Mouse (Mus musculus): ENCODE measurements around the gene Rbms1. TPM values are rescaled to one million over a fixed set of nuclear protein-coding genes. Genes with fewer than 3 reads are reported as not detected.
A peak's percentile ranks its signal among the peaks of the same experiment; 100 is the strongest.

Rbms1 gene
- polyA plus RNA-seq, 1 experiment from 2014 or later: 117 TPM

DNA sequence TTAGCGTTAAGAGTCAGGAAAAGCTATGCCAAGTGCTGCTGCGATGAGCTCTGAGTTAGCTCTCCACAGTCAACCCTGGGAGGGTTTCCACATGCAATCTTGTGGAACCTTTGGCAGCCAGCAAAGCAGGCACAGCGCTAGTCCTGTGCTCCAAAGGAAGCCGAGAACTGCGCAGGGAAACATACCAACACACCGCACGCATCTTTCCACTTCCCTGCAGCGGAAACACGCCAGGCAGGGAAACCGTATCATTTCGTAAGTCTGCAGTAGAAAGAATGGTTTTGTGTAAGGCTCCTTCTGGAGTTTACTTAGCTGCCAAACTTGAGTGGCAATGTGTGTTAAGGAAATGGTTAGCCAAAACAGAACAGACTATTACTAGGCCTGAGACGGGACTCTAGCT is 150.0 kb downstream of the Rbms1 start:
- WGBS: 88% methylated on average over 12 of the region's 12 CpGs
- H3K4me3 ChIP-seq (replicated peaks): no peak overlapping the region
- H3K9ac ChIP-seq: no peak overlapping the region
- H3K27me3 ChIP-seq: no peaks in the 10 kb centered on the region
- ATAC-seq (replicated peaks; ENCODE audit: low FRiP score): no peak
- peaks cover 39% of the 10 kb centered on the region for H3K4me1 ChIP-seq
- H3K9me3 ChIP-seq (replicated peaks): no peaks in the 10 kb centered on the region
- no peak overlapping the region for H3K4me2 ChIP-seq
- no peak overlapping the region for H3K27ac ChIP-seq
- H3K36me3 ChIP-seq: no peaks in the 10 kb centered on the region

DNA sequence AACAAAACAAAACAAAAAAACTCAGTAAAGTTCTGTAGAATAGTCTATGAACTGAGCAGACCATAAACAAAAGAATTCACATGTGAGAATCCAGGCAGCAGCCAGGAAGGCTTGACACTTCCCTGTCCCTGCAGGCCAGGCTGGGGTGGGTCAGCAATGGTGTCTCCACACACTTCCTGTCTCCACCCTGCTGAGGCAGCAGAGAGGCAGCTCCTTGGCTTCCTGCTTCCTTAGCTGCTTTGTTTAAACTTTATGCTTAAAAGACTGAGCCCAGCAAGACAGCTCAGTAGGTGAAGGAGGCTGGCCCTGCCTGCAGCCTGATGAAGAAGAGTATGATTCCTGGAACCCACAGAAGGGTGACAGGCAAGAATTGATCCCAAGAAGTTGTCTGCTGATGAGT is 152.4 kb downstream of the Rbms1 start:
- H3K27ac ChIP-seq: peak overlapping the region; percentile 73
- no peak overlapping the region for H3K9ac ChIP-seq
- H3K27me3 ChIP-seq: no peaks in the 10 kb centered on the region
- H3K4me3 ChIP-seq (replicated peaks): no peak overlapping the region
- H3K4me2 ChIP-seq: no peak overlapping the region
- ATAC-seq (replicated peaks; ENCODE audit: low FRiP score): no peak
- no peaks in the 10 kb centered on the region for H3K36me3 ChIP-seq
- H3K4me1 ChIP-seq: peaks cover 52% of the 10 kb centered on the region
- no peaks in the 10 kb centered on the region for H3K9me3 ChIP-seq (replicated peaks)

DNA sequence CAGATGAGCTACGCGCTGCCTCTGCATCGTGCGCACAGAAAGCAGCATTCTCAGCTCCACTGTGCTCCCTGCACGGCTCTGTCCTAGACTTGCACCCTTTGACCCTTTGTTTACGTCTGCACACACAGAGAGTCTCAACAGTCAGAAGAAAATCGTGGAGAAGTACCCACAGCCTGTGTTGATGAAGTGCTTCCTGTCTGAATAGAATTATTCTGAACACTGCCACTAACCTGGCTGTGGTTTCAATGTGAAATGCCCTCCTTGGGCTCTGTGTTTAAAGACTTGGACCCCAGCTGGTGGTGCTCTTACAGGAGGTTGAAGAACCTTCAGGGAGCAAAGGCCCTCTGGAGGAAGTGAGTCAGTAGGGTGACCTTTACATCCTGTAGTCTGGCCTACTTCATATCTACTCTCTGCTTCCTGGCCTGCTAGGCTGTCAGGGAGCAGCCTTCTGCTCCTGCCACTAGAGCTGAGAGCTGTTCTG is 153.5 kb downstream of the Rbms1 start:
- WGBS: 46% methylated on average over 7 of the region's 7 CpGs
- Histone ChIP-seq H3K9me3 (replicated peaks) (no peaks in the 10 kb centered on the region), H3K4me1 (peaks cover 62% of the 10 kb centered on the region), H3K36me3 (no peaks in the 10 kb centered on the region), H3K27ac (peak overlapping the region; percentile 73; the same call in 1 of the 2 replicates), H3K4me3 (replicated peaks) (no peak overlapping the region), H3K4me2 (no peak overlapping the region), H3K9ac (no peak overlapping the region), H3K27me3 (no peaks in the 10 kb centered on the region)
- ATAC-seq (replicated peaks; ENCODE audit: low FRiP score): 0 out of 2 replicates have a peak, but pooled peaks have one; percentile 38

DNA sequence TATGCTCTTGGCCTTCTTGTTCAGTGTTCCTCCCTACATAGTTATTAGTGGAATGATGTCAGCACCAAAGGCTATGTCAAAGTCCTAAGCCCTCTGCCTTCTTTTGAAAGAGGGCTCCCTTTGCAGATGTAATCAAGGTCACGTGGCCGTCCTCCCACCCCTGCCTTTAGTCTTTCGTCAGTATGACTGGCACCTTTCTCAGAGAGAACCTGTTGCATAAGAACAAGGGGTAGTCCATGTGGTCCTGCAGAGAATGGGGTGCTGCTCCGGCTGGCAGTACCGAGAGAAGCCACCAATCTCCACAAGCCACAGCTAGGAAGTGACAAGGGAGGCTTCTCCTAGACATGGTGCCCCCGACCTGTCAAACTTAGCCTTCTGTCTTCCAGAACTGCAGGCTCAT is 154.2 kb downstream of the Rbms1 start:
- Histone ChIP-seq H3K4me1 (peaks cover 64% of the 10 kb centered on the region), H3K9me3 (replicated peaks) (no peaks in the 10 kb centered on the region), H3K4me2 (no peak overlapping the region), H3K27me3 (no peaks in the 10 kb centered on the region), H3K36me3 (no peaks in the 10 kb centered on the region), H3K4me3 (replicated peaks) (no peak overlapping the region), H3K9ac (no peak overlapping the region), H3K27ac (peak overlapping the region; percentile 73; the same call in 1 of the 2 replicates)
- WGBS: 76% methylated on average over 6 of the region's 6 CpGs
- no peak for ATAC-seq (replicated peaks; ENCODE audit: low FRiP score)

DNA sequence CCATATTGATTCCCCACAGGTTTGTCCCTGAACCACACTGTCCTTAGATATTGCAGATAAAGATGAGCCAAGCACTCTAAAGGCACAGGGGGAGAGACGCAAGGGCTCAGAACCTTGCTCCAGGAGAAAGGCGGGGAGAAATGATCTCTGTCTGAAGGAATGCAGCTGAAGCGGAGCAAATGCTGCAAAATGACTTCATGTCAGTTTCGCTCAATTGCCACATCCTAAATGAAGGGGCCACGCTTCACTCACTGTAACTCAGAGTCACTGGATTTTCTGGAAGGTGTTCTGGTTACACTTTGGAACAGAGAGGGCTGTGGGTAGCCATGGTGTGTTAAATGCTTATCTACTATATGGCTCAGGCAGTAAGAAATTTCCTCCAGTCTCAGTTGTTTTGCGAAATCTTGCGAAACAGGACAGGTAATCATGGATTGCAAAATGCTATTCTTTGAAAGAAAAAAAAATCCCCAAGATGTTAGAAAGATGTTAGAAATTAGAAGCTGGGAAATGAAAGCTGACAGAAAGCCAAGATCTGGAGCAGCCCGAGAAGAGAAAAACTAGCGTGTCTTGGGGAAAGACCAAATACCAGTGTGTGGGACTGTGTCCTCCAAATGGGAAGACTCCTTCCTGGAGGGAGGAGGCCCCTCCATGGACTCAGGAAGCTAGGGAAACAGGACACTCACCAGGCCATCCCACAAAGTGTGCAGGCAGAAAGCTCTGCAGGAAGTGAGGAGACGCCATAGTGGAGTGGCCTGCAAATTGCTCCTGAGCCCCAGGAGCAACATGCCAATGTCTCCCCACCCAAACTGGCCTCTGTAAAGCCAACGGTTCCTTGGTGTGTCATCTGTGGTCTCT is 155.4 kb downstream of the Rbms1 start:
- Histone ChIP-seq H3K4me1 (peaks cover 74% of the 10 kb centered on the region), H3K36me3 (no peaks in the 10 kb centered on the region), H3K27me3 (no peaks in the 10 kb centered on the region), H3K4me3 (replicated peaks) (no peak overlapping the region), H3K9me3 (replicated peaks) (no peaks in the 10 kb centered on the region), H3K27ac (peak overlapping the region; percentile 55), H3K4me2 (no peak overlapping the region), H3K9ac (no peak overlapping the region)
- WGBS: 44% methylated on average over 11 of the region's 11 CpGs
- peak; percentile 47; the same call in 1 of the 2 replicates for ATAC-seq (replicated peaks; ENCODE audit: low FRiP score)

DNA sequence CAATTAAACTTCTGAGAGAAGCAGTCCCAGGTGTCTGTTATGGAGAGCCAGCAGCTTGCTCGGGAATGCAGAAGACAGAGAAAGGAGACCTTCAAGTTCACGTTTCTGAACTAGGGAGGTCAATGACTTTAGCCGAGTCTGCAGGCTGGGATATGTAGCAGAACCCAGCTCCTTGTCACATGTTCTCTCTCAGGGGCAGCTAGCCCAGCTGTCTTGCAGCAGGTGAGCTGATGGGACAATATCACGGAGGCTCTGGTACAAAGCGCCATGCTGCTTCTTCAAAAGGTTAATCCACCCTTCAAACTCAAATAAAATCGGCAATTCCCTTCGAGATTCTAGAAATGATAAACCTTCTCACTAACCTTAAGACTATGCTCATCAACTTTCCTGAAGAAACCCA is 158.2 kb downstream of the Rbms1 start:
- 0 out of 2 replicates have a peak overlapping the region, but pooled peaks have one; percentile 11 for H3K27ac ChIP-seq
- ATAC-seq (replicated peaks; ENCODE audit: low FRiP score): no peak
- H3K4me1 ChIP-seq: peaks cover 86% of the 10 kb centered on the region
- H3K9ac ChIP-seq: no peak overlapping the region
- no peaks in the 10 kb centered on the region for H3K9me3 ChIP-seq (replicated peaks)
- no peaks in the 10 kb centered on the region for H3K36me3 ChIP-seq
- WGBS: 48% methylated on average over 7 of the region's 7 CpGs
- H3K4me3 ChIP-seq (replicated peaks): no peak overlapping the region
- no peak overlapping the region for H3K4me2 ChIP-seq
- H3K27me3 ChIP-seq: no peaks in the 10 kb centered on the region

DNA sequence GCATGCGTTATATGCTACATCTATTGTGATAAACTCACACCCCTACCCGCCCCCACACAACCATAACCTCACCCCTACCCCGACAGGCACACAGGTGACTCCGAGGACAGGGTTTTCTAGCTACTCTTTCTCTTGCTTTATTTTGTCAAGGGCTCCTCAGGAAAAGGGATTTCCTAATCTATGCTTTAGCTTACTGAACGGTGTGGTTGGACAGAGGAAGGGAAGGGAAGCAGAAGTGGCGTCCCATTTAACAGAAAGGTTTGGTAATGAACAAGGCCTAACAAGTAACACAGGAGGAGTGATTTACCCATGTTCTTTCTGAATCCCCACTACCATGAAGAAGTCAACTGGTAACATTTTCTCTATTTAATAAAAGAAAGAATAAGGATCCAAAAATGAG is 159.6 kb downstream of the Rbms1 start:
- H3K4me3 ChIP-seq (replicated peaks): no peak overlapping the region
- no peak overlapping the region for H3K27ac ChIP-seq
- no peaks in the 10 kb centered on the region for H3K27me3 ChIP-seq
- H3K9me3 ChIP-seq (replicated peaks): no peaks in the 10 kb centered on the region
- 86% methylated on average over 6 of the region's 6 CpGs for WGBS
- peaks cover 73% of the 10 kb centered on the region for H3K4me1 ChIP-seq
- H3K4me2 ChIP-seq: no peak overlapping the region
- no peak overlapping the region for H3K9ac ChIP-seq
- peaks cover 6% of the 10 kb centered on the region; the same call in 1 of the 2 replicates for H3K36me3 ChIP-seq
- ATAC-seq (replicated peaks; ENCODE audit: low FRiP score): no peak

DNA sequence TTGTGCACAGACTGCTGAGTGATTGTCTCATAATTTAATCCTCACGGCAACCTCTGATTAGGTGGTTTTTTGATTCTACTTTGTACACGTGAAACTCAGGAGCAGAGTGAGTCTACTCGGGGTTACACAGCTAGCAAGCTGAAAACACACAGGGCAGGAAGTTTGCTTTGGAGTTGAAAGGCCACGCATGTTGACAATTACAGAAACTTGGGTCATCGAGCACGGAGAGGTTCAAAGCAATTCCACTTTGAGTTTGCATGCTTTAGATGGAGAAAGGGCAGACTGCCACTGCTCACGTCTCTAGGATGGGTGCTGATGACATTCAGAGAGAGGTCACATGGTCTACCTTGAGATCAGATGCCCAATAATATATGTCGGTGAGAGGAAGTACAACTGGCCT is 160.2 kb downstream of the Rbms1 start:
- no peak overlapping the region for H3K4me2 ChIP-seq
- no peaks in the 10 kb centered on the region for H3K27me3 ChIP-seq
- no peak overlapping the region for H3K9ac ChIP-seq
- ATAC-seq (replicated peaks; ENCODE audit: low FRiP score): no peak
- WGBS: 38% methylated on average over 8 of the region's 8 CpGs
- no peak overlapping the region for H3K27ac ChIP-seq
- H3K4me1 ChIP-seq: peaks cover 67% of the 10 kb centered on the region
- H3K4me3 ChIP-seq (replicated peaks): no peak overlapping the region
- peaks cover 6% of the 10 kb centered on the region; the same call in 1 of the 2 replicates for H3K36me3 ChIP-seq
- H3K9me3 ChIP-seq (replicated peaks): no peaks in the 10 kb centered on the region

DNA sequence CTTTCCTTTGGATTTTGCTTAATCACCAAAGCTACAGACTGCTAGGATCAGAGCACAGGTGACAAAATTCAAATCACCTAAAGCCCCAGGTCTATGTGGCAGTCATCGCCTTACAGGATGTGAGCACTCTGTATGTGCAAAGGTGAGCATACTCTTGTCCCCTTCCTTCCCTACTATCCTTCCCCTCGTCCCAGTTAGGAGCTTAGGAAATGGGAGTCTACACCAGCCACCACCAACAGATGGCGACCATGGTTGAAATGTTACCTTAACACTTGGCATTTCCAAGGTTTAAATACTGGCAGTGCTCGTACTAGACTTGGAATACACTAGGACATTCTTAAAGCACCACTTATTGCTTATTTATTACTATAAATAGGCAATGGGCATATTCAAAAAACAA is 160.8 kb downstream of the Rbms1 start:
- Histone ChIP-seq H3K36me3 (peaks cover 9% of the 10 kb centered on the region; the same call in 1 of the 2 replicates), H3K9ac (no peak overlapping the region), H3K4me2 (peak overlapping the region; percentile 49; the same call in 1 of the 2 replicates), H3K4me3 (replicated peaks) (no peak overlapping the region), H3K27ac (no peak overlapping the region), H3K27me3 (no peaks in the 10 kb centered on the region), H3K9me3 (replicated peaks) (no peaks in the 10 kb centered on the region), H3K4me1 (peaks cover 61% of the 10 kb centered on the region)
- no peak for ATAC-seq (replicated peaks; ENCODE audit: low FRiP score)
- WGBS: 28% methylated on average over 4 of the region's 4 CpGs

DNA sequence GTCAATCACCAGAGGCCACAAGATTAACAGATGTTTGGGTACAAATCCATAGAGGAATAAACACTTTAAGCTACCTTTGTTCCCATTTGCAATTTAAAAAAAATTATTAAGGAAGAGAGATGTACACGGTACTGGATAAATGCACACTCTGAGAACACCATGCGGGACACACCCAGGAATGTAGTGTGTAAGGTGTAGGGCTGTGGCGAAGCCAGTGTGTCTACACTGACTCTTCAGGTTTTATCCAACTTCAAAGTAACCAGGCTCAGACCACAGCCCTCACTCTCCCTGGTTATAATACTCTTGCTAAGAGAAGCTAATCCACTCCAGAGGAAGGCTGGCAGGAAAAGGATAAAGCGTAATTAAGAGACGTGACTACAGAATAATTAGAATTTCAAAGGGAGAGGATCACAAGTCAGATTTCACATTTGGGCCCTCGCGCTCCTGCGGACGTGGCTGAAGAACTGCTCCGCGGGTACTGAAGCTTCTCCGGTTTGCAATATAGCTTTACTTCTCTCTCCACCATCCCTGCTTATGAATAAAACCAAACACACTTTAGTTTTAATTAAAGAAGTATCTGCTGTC is 161.3 kb downstream of the Rbms1 start:
- H3K36me3 ChIP-seq: peaks cover 15% of the 10 kb centered on the region; the same call in 1 of the 2 replicates
- peak; percentile 47 for ATAC-seq (replicated peaks; ENCODE audit: low FRiP score)
- H3K4me3 ChIP-seq (replicated peaks): peak overlapping the region; percentile 24; the same call in 1 of the 2 replicates
- no peaks in the 10 kb centered on the region for H3K27me3 ChIP-seq
- H3K4me2 ChIP-seq: peak overlapping the region; percentile 49
- peaks cover 56% of the 10 kb centered on the region for H3K4me1 ChIP-seq
- H3K9ac ChIP-seq: 0 out of 2 replicates have a peak overlapping the region, but pooled peaks have one; percentile 21
- peak overlapping the region; percentile 67; the same call in 1 of the 2 replicates for H3K27ac ChIP-seq
- WGBS: 57% methylated on average over 12 of the region's 12 CpGs
- H3K9me3 ChIP-seq (replicated peaks): no peaks in the 10 kb centered on the region

DNA sequence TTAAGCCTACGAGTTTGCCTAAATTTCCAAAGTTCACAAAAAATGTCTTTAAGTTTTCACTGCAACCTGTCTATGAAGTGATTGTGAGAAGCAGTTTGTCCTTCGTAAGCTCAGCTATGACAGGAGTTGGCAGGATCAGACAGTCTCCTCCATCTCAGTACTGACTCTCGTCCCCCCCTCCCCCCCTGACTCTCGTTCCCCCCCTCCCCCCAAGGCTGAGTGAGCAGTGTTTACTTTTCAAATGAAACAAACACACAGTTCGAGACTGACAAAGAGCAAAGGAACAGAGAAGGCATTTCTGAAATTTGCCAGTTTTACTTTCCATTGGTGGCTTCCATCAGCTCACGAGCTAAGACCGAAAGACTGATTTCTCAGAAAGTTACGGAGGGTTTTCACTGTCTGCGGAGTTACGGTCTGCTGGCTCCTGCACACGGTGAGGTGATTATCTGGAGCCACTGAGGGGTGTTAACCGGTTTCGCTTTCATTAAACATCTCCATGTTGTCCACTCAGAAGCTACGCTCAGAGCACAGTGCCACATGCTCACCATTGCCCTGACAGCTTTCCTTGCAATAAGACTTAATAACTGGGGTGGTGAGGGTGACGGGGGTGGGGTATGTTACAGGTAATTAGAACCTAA is 162.0 kb downstream of the Rbms1 start:
- ATAC-seq (replicated peaks; ENCODE audit: low FRiP score): peak; percentile 90
- Histone ChIP-seq H3K9me3 (replicated peaks) (no peaks in the 10 kb centered on the region), H3K36me3 (peaks cover 21% of the 10 kb centered on the region; the same call in 1 of the 2 replicates), H3K27ac (peak overlapping the region; percentile 67; the same call in 1 of the 2 replicates), H3K9ac (peak overlapping the region; percentile 7; the same call in 1 of the 2 replicates), H3K27me3 (no peaks in the 10 kb centered on the region), H3K4me3 (replicated peaks) (peak overlapping the region; percentile 24), H3K4me2 (peak overlapping the region; percentile 49), H3K4me1 (peaks cover 56% of the 10 kb centered on the region)
- WGBS: 33% methylated on average over 15 of the region's 15 CpGs

DNA sequence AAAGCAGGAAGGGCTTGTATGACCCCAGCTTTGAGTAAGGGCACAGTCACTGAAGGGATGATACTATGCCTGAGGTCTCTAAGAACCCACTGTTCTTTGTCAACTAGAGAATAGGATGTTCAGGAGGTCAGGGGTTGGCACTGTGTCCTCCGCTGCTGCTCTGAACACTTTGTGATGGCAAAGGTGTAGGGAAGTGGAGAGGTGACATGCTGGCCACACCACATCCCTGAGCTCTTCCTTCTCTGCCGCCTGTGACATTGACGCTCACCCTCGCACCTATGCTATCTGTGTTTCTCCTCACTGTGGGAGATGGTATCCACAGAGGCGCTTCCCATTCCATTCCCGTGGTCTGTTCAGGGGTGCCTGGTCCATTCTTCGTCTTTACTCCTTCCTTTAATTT is 163.2 kb downstream of the Rbms1 start:
- no peaks in the 10 kb centered on the region for H3K27me3 ChIP-seq
- peaks cover 47% of the 10 kb centered on the region for H3K4me1 ChIP-seq
- H3K4me3 ChIP-seq (replicated peaks): no peak overlapping the region
- H3K9ac ChIP-seq: no peak overlapping the region
- no peak for ATAC-seq (replicated peaks; ENCODE audit: low FRiP score)
- WGBS: 94% methylated on average over 7 of the region's 7 CpGs
- H3K36me3 ChIP-seq: peaks cover 27% of the 10 kb centered on the region
- no peaks in the 10 kb centered on the region for H3K9me3 ChIP-seq (replicated peaks)
- no peak overlapping the region for H3K27ac ChIP-seq
- H3K4me2 ChIP-seq: no peak overlapping the region

All from kidney, embryonic 15.5 days (tissue).